Mouse (Mus musculus) urinary bladder, postnatal 14 days (tissue): Measurements from ENCODE around the gene Gm21861.
"Not testable (repeated sequence)": the region's sequence is repeated elsewhere in the genome, so short reads cannot be mapped to it uniquely, and the experiment has no call there.

ENCODE experiments used
- DNase-seq: peaks from one replicate; pipeline ENCODE4 v3.0.0; 2021; ENCODE audit warnings: low spot score

Gm21861 gene

DNA sequence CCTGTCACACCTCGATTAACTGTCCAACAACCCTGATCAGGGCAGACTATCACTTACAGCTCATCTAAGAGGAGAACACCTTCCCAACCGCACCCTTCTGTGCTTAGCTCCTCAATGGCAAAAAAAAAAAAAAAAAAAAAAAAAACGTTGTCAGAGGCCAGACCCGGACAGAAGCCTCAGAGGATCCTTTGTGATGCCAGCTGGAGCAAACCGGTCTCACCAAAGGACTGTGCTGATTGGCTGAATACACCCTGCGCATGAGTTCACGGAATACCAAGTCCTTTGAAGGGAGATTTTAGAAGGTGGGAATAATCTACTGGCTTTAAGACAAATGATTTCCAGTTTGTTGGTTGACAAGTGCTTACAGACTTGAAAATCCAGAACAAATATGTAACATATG is at the start of gene Gm21861:
Gene Gm21861 (minus strand): TSS at position 101 of the 400 bp plus-strand sequence.
- DNase-seq, result not testable (repeated sequence)
